Mouse (Mus musculus) liver, embryonic 11.5 days (tissue): ENCODE measurements around the gene Secisbp2. TPM values are rescaled to one million over a fixed set of nuclear protein-coding genes. Genes with fewer than 3 reads are reported as not detected.

Source experiments
- ATAC-seq: fragments of 200-750 bp; cut with Nextera tagmentation; replicated peaks from 2 replicates; pipeline ENCODE4 v1.8.0; 2017; ENCODE audit warnings: moderate number of reproducible peaks, mild to moderate bottlenecking, moderate TSS enrichment, moderate library complexity; ENCODE audit not compliant: low FRiP score
- DNase-seq: peaks from one replicate; pipeline ENCODE4 v3.0.0-alpha.2; 2017; ENCODE audit warnings: low spot score
- H3K27ac ChIP-seq: fragments of 300-500 bp; sonication (generic); 2 replicates; pipeline ENCODE4 v1.5.1; 2014; ENCODE audit warnings: mild to moderate bottlenecking, low read depth, low read length, control low read depth
- H3K27me3 ChIP-seq: fragments of 300-500 bp; sonication (generic); replicated peaks from 2 replicates; pipeline ENCODE4 v1.6.1; 2014; ENCODE audit warnings: low read length, mixed read lengths; ENCODE audit not compliant: control insufficient read depth, insufficient read depth
- H3K36me3 ChIP-seq: fragments of 300-500 bp; sonication (generic); 2 replicates; pipeline ENCODE4 v1.6.1; 2014; ENCODE audit warnings: mild to moderate bottlenecking, low read length, moderate library complexity, mixed read lengths; ENCODE audit not compliant: control insufficient read depth, insufficient read depth
- H3K4me1 ChIP-seq: fragments of 300-500 bp; sonication (generic); replicated peaks from 2 replicates; pipeline ENCODE4 v1.6.1; 2014; ENCODE audit warnings: low read length, mixed read lengths; ENCODE audit not compliant: control insufficient read depth, insufficient read depth
- H3K4me2 ChIP-seq: fragments of 300-500 bp; sonication (generic); 2 replicates; pipeline ENCODE4 v1.6.1; 2014; ENCODE audit warnings: mild to moderate bottlenecking, control low read depth, moderate library complexity
- H3K4me3 ChIP-seq: fragments of 300-500 bp; sonication (generic); 2 replicates; pipeline ENCODE4 v1.5.1; 2014; ENCODE audit warnings: low read depth, low read length, control low read depth
- H3K9ac ChIP-seq: fragments of 300-500 bp; sonication (generic); 2 replicates; pipeline ENCODE4 v1.6.1; 2014; ENCODE audit warnings: low read depth, low read length, control low read depth
- H3K9me3 ChIP-seq: fragments of 300-500 bp; sonication (generic); 2 replicates; pipeline ENCODE4 v1.6.1; 2016; ENCODE audit warnings: low read length, inconsistent platforms, mixed read lengths; ENCODE audit not compliant: control insufficient read depth
- WGBS: fragments of 180-500 bp; shearing (Covaris S2); extraction: QIAGEN DNeasy Blood & Tissue Kit; methylation state at CpG from one replicate; pipeline ENCODE4 v1.1.7; 2014; 5-methylcytosine and 5-hydroxymethylcytosine counted together
- polyA plus RNA-seq: library from polyadenylated mRNA; unstranded; fragments of >200 nt; fragmentation: Nextera tagmentation; extraction: Ambion mirVana; gene quantifications from 2 replicates; pipeline ENCODE4 v1.2.1, GENCODE M21; 2014

Secisbp2 gene
- polyA plus RNA-seq, 1 experiment from 2014 or later: 36.1 TPM

- WGBS: 17% methylated on average over 12 of the region's 12 CpGs
- Histone ChIP-seq H3K36me3 (no peaks in the 10 kb centered on the region), H3K9ac (no peak overlapping the region), H3K27ac (no peak overlapping the region), H3K9me3 (no peaks in the 10 kb centered on the region), H3K4me1 (no peaks in the 10 kb centered on the region), H3K4me2 (no peak overlapping the region; the same call in 1 of the 2 replicates), H3K27me3 (0 out of 2 replicates have a peak, but pooled peaks cover 2% of the 10 kb centered on the region), H3K4me3 (no peak overlapping the region)
- ATAC-seq: no peak
- DNase-seq: no peak
Measured at GRCm38 (mm10) chr13:51616417-51617044, 35.0 kb upstream of the Secisbp2 start.

DNA sequence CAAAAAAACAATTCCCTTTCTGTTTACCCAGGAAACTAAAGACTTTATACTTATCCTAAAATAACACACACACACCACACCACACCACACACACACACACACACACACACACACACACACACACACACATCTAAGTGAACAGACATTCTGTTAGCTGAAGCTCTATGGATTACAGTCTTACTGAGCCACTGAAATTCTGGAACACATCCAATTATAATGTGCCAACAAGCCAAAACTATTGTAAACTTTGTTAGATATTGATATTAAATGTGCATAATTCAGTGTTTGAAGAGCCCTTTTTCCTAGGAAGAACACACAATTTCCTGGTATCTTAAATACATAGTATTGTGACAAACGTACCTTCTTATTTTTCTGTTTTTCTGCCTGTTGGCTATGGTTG, 34.2 kb upstream of the Secisbp2 start:
- Histone ChIP-seq H3K36me3 (no peaks in the 10 kb centered on the region), H3K27me3 (no peaks in the 10 kb centered on the region), H3K4me1 (no peaks in the 10 kb centered on the region), H3K9me3 (no peaks in the 10 kb centered on the region), H3K4me2 (no peak overlapping the region), H3K27ac (no peak overlapping the region), H3K4me3 (no peak overlapping the region), H3K9ac (no peak overlapping the region)
- 37% methylated on average over 1 of the region's 1 CpGs for WGBS
- no peak for ATAC-seq
- DNase-seq: no peak

DNA sequence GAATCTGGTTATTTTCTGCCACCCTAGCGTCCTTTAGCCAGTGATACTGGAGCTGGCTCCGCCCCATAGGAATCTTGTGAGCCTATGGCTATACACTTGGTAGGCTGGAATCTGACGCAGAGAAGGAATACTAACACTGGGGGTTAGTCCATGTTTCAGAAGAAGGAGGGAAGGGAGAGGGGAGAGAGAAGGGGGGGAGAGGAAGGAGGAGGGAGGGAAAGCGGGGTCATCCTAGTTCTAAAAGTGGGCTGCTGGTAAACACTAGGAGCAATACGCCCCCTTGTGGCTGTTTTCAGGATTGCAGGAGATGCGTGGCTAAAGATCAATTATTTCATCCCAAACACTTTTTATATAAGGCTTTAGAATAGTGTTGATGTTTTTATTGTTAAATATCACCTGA, 33.6 kb upstream of the Secisbp2 start:
- Histone ChIP-seq H3K27ac (no peak overlapping the region), H3K36me3 (no peaks in the 10 kb centered on the region), H3K4me2 (no peak overlapping the region), H3K9ac (no peak overlapping the region), H3K4me3 (no peak overlapping the region), H3K9me3 (no peaks in the 10 kb centered on the region), H3K27me3 (no peaks in the 10 kb centered on the region), H3K4me1 (no peaks in the 10 kb centered on the region)
- peak; percentile 51 for DNase-seq
- no peak for ATAC-seq
- WGBS: 17% methylated on average over 6 of the region's 6 CpGs

DNA sequence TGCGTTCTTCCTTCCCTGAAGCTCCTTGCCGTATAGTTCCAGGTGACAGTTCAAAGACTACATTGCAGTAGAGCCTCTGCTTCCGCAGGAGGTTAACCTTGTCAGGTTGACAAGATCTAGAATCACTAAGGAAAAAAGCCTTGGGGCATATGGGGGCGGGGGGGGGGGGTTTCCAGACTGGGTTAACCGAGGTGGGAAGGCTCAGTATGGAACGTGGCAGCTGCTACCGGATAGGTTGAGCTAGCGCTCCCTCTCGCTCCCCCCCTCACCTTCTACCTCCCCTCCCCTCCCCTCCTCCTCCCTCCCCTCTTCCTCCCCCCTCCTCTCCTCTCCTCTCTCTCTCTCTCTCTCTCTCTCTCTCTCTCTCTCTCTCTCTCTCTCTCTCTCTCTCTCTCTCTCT, 32.9 kb upstream of the Secisbp2 start:
- Histone ChIP-seq H3K27ac (no peak overlapping the region), H3K4me1 (no peaks in the 10 kb centered on the region), H3K36me3 (no peaks in the 10 kb centered on the region), H3K27me3 (no peaks in the 10 kb centered on the region), H3K9me3 (no peaks in the 10 kb centered on the region), H3K4me2 (no peak overlapping the region), H3K4me3 (no peak overlapping the region), H3K9ac (no peak overlapping the region)
- WGBS: 17% methylated on average over 8 of the region's 9 CpGs
- ATAC-seq: no peak
- no peak for DNase-seq

GRCm38 (mm10) chr13:51622626-51623025, 28.9 kb upstream of the Secisbp2 start:
- Histone ChIP-seq H3K4me1 (no peaks in the 10 kb centered on the region), H3K4me3 (no peak overlapping the region), H3K27me3 (no peaks in the 10 kb centered on the region), H3K27ac (no peak overlapping the region), H3K4me2 (no peak overlapping the region), H3K36me3 (no peaks in the 10 kb centered on the region), H3K9me3 (no peaks in the 10 kb centered on the region), H3K9ac (no peak overlapping the region)
- ATAC-seq (no peak), DNase-seq (no peak)
- WGBS: 82% methylated on average over 5 of the region's 5 CpGs

DNA sequence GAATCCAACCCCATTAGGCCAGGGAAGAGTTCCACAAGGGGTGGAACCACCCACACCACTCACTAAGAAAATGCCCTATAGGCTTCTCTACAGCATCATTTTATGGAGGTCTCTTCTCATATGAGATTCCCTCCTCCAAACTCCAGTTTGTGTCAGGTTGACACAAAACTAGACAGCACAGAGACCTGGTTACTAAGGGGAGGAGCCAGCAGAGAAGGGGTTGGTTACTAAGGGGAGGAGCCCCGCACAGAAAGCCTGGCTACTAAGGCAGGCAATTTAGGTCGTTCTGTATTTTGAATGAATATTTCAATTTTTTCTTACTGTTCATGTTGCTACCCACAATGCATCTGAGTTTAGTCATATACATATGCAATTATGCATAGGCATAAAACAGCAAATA, 27.8 kb upstream of the Secisbp2 start:
- H3K4me1 ChIP-seq: no peaks in the 10 kb centered on the region
- no peak overlapping the region for H3K4me3 ChIP-seq
- ATAC-seq (no peak), DNase-seq (no peak)
- no peaks in the 10 kb centered on the region for H3K36me3 ChIP-seq
- H3K4me2 ChIP-seq: no peak overlapping the region
- no peak overlapping the region for H3K9ac ChIP-seq
- no peaks in the 10 kb centered on the region for H3K27me3 ChIP-seq
- H3K27ac ChIP-seq: no peak overlapping the region
- no peaks in the 10 kb centered on the region for H3K9me3 ChIP-seq
- WGBS: 86% methylated on average over 2 of the region's 2 CpGs

- no peaks in the 10 kb centered on the region for H3K27me3 ChIP-seq
- 77% methylated on average over 6 of the region's 6 CpGs for WGBS
- no peaks in the 10 kb centered on the region for H3K4me1 ChIP-seq
- no peaks in the 10 kb centered on the region for H3K36me3 ChIP-seq
- ATAC-seq (no peak), DNase-seq (no peak)
- no peak overlapping the region for H3K9ac ChIP-seq
- no peak overlapping the region for H3K4me2 ChIP-seq
- no peak overlapping the region for H3K27ac ChIP-seq
- no peak overlapping the region for H3K4me3 ChIP-seq
- H3K9me3 ChIP-seq: no peaks in the 10 kb centered on the region
Measured at GRCm38 (mm10) chr13:51628273-51628848, 23.1 kb upstream of the Secisbp2 start.

GRCm38 (mm10) chr13:51631354-51631992, 20.0 kb upstream of the Secisbp2 start:
- Histone ChIP-seq H3K27me3 (no peaks in the 10 kb centered on the region), H3K9me3 (no peaks in the 10 kb centered on the region), H3K4me2 (no peak overlapping the region), H3K9ac (no peak overlapping the region), H3K4me1 (no peaks in the 10 kb centered on the region), H3K4me3 (no peak overlapping the region), H3K36me3 (no peaks in the 10 kb centered on the region), H3K27ac (no peak overlapping the region)
- WGBS: 72% methylated on average over 15 of the region's 15 CpGs
- DNase-seq (no peak), ATAC-seq (no peak)
